Mouse (Mus musculus) small intestine, adult 2 months (tissue): ENCODE measurements around the gene Itm2b.

ENCODE experiments used
- CTCF ChIP-seq: fragments of 200-500 bp; IDR thresholded peaks from 2 replicates; pipeline ENCODE4 v1.5.1; 2012; ENCODE audit warnings: low read depth, mild to moderate bottlenecking, control low read depth, inconsistent platforms, low read length, moderate library complexity, mixed read lengths; ENCODE audit not compliant: insufficient replicate concordance, insufficient read length; ENCODE audit errors: extremely low read depth
- POLR2A ChIP-seq: fragments of 200-500 bp; IDR thresholded peaks from 2 replicates; pipeline ENCODE4 v1.6.1; 2012; ENCODE audit warnings: low read depth, mild to moderate bottlenecking, control low read depth, inconsistent platforms, low read length, moderate library complexity

GRCm38 (mm10) chr14:73422621-73423020 is 37.5 kb upstream of the Itm2b start:
- TF ChIP-seq CTCF: no peak
- TF ChIP-seq POLR2A: no peak
